Mouse (Mus musculus): ENCODE measurements around the gene Nr1i3. TPM values are rescaled to one million over a fixed set of nuclear protein-coding genes. Genes with fewer than 3 reads are reported as not detected.

Nr1i3 gene
- total RNA-seq, 2 experiments from 2014 or later = 0.92 to 10.3 TPM

Other genes with a start within 250 kb of the Nr1i3 start
- gene Fcgr2b, start 237.4 kb upstream of the Nr1i3 start, total RNA-seq (2021) = 10 to 100 TPM in 1 of 2 experiments, 1 to 10 TPM in 1; 7.0 to 11.3 TPM
- 1 to 10 TPM; 1.8 to 2.1 TPM for gene Fcgr4, start 195.1 kb upstream of the Nr1i3 start, total RNA-seq (2021)
- gene Fcgr3, start 149.0 kb upstream of the Nr1i3 start, total RNA-seq (2021) = 10 to 100 TPM; 13.8 to 15.7 TPM
- gene Cfap126, start 100.1 kb upstream of the Nr1i3 start, total RNA-seq (2021) = 1 to 10 TPM; 2.1 to 2.7 TPM
- gene Sdhc, start 63.4 kb upstream of the Nr1i3 start, total RNA-seq (2021) = 100 to 1,000 TPM; 359 to 386 TPM
- gene Mpz, start 63.3 kb upstream of the Nr1i3 start, total RNA-seq (2021) = 10 to 100 TPM; 23.9 to 53.3 TPM
- gene Pcp4l1, start 17.7 kb upstream of the Nr1i3 start, total RNA-seq (2021) = 10 to 100 TPM; 29.5 to 32.0 TPM
- 10 to 100 TPM; 41.6 to 43.5 TPM for gene Tomm40l, start 8.5 kb downstream of the Nr1i3 start, total RNA-seq (2021)
- gene Apoa2, start 11.1 kb downstream of the Nr1i3 start, total RNA-seq (2021) = 100 to 1,000 TPM in 1 of 2 experiments, 10 to 100 TPM in 1; 18.3 to 847 TPM
- gene Fcer1g, start 20.4 kb downstream of the Nr1i3 start, total RNA-seq (2021) = 10 to 100 TPM; 22.4 to 23.2 TPM
- 1 to 10 TPM; 4.3 to 4.5 TPM for gene Adamts4, start 36.5 kb downstream of the Nr1i3 start, total RNA-seq (2021)
- gene Ndufs2, start 37.4 kb downstream of the Nr1i3 start, total RNA-seq (2021) = 100 to 1,000 TPM; 446 to 477 TPM
- gene B4galt3, start 56.4 kb downstream of the Nr1i3 start, total RNA-seq (2021) = 10 to 100 TPM; 48.4 to 56.3 TPM
- 10 to 100 TPM; 55.8 to 57.1 TPM for gene Ppox, start 67.2 kb downstream of the Nr1i3 start, total RNA-seq (2021)
- gene Usp21, start 74.0 kb downstream of the Nr1i3 start, total RNA-seq (2021) = 10 to 100 TPM; 51.4 to 56.0 TPM
- 100 to 1,000 TPM; 138 to 155 TPM for gene Ufc1, start 81.1 kb downstream of the Nr1i3 start, total RNA-seq (2021)
- 10 to 100 TPM; 41.2 to 43.1 TPM for gene Dedd, start 115.2 kb downstream of the Nr1i3 start, total RNA-seq (2021)
- 10 to 100 TPM; 62.0 to 68.3 TPM for gene Nit1, start 131.7 kb downstream of the Nr1i3 start, total RNA-seq (2021)
- gene Pfdn2, start 131.7 kb downstream of the Nr1i3 start, total RNA-seq (2021) = 100 to 1,000 TPM; 120 to 125 TPM
- gene Klhdc9, start 146.8 kb downstream of the Nr1i3 start, total RNA-seq (2021) = 1 to 10 TPM; 6.2 to 6.8 TPM
- gene Nectin4, start 156.1 kb downstream of the Nr1i3 start, total RNA-seq (2021) = under 1 TPM; 0.34 to 0.59 TPM
- gene Arhgap30, start 175.0 kb downstream of the Nr1i3 start, total RNA-seq (2021) = 1 to 10 TPM; 3.2 to 4.7 TPM
- 10 to 100 TPM; 81.4 to 84.8 TPM for gene Usf1, start 197.3 kb downstream of the Nr1i3 start, total RNA-seq (2021)
- gene Tstd1, start 204.9 kb downstream of the Nr1i3 start, total RNA-seq (2021) = 10 to 100 TPM in 1 of 2 experiments, 1 to 10 TPM in 1; 6.3 to 15.1 TPM
- 10 to 100 TPM; 43.0 to 47.0 TPM for gene F11r, start 223.6 kb downstream of the Nr1i3 start, total RNA-seq (2021)